Mouse (Mus musculus): ENCODE measurements around the gene Dab2ip.

GRCm38 (mm10) chr2:35601665-35602064 lies 43.6 kb downstream of the Dab2ip start:
- no peak for TF ChIP-seq CTCF (IDR thresholded peaks at IDR 0.05; ENCODE audit: low read depth, low read length)
- no peak for TF ChIP-seq GATA1 (IDR thresholded peaks at IDR 0.05; ENCODE audit: borderline replicate concordance, low read length)
- TF ChIP-seq TAL1 (conservative IDR thresholded peaks at IDR 0.05; ENCODE audit: low read depth, low read length), result no peak
- TF ChIP-seq GATA2 (IDR thresholded peaks at IDR 0.05; ENCODE audit: borderline replicate concordance, low read depth, low read length), result no peak
- TF ChIP-seq POLR2AphosphoS5 (IDR thresholded peaks at IDR 0.05; ENCODE audit: insufficient replicate concordance, low read depth, low read length), result no peak

All from G1E (cell line).